Mouse (Mus musculus): ENCODE measurements around the gene Hoxd12. TPM values are rescaled to one million over a fixed set of nuclear protein-coding genes. Genes with fewer than 3 reads are reported as not detected.

Hoxd12 gene
- total RNA-seq, 2 experiments from 2014 or later: not detected

GRCm38 (mm10) chr2:74681594-74682531 lies 7.0 kb downstream of the Hoxd12 start:
- no peak for DNase-seq

- no peak for DNase-seq
These were observed 8.0 kb downstream of the Hoxd12 start for GRCm38 (mm10) chr2:74682796-74683195.

GRCm38 (mm10) chr2:74683471-74683951 lies 8.7 kb downstream of the Hoxd12 start:
- no peak for DNase-seq

GRCm38 (mm10) chr2:74684106-74684505 lies 9.3 kb downstream of the Hoxd12 start:
- no peak for DNase-seq

- no peak for DNase-seq
These were observed 10.3 kb downstream of the Hoxd12 start for GRCm38 (mm10) chr2:74685059-74685603.

GRCm38 (mm10) chr2:74686301-74686987 lies 11.6 kb downstream of the Hoxd12 start:
- DNase-seq: peak; percentile 75 to 79

GRCm38 (mm10) chr2:74686988-74687697 lies 12.3 kb downstream of the Hoxd12 start:
- no peak for DNase-seq

GRCm38 (mm10) chr2:74687698-74688555 lies 13.1 kb downstream of the Hoxd12 start:
- no peak for DNase-seq

GRCm38 (mm10) chr2:74688795-74689573 lies 14.2 kb downstream of the Hoxd12 start:
- DNase-seq: no peak

GRCm38 (mm10) chr2:74689574-74690337 lies 14.9 kb downstream of the Hoxd12 start:
- DNase-seq: no peak

- no peak for DNase-seq
These were observed 15.5 kb downstream of the Hoxd12 start for GRCm38 (mm10) chr2:74690338-74690716.

GRCm38 (mm10) chr2:74691022-74691951 lies 16.5 kb downstream of the Hoxd12 start, which contains the start of gene Hoxd10:
TSS of gene Hoxd10 (plus strand) at chr2:74691924.
- DNase-seq: peak; percentile 77 to 79

- DNase-seq: no peak
These were observed 17.4 kb downstream of the Hoxd12 start for GRCm38 (mm10) chr2:74691995-74692807.

GRCm38 (mm10) chr2:74692808-74693431 lies 18.1 kb downstream of the Hoxd12 start:
- DNase-seq: no peak

- no peak for DNase-seq
These were observed 18.6 kb downstream of the Hoxd12 start for GRCm38 (mm10) chr2:74693432-74693827.

GRCm38 (mm10) chr2:74694066-74694465 lies 19.3 kb downstream of the Hoxd12 start:
- no peak for DNase-seq

- no peak for DNase-seq
These were observed 20.6 kb downstream of the Hoxd12 start for GRCm38 (mm10) chr2:74695383-74695782.
